Mouse (Mus musculus) liver, postnatal 0 days (tissue): ENCODE data around the gene Fhit.

Experiments
- CTCF ChIP-seq: sonication (generic); IDR thresholded peaks from 2 replicates; pipeline ENCODE4 v1.5.1; 2016; ENCODE audit warnings: antibody characterized with exemption, low read depth
- EP300 ChIP-seq: IDR thresholded peaks from 2 replicates; pipeline ENCODE4 v1.6.1; 2016; ENCODE audit warnings: antibody characterized with exemption, low read depth, mild to moderate bottlenecking

GRCm38 (mm10) chr14:10824819-10825218 lies 337.0 kb downstream of the Fhit start:
- no peak for TF ChIP-seq CTCF
- TF ChIP-seq EP300: no peak
